Mouse (Mus musculus) midbrain, embryonic 11.5 days (tissue): ENCODE measurements around the gene Myl6. TPM values are rescaled to one million over a fixed set of nuclear protein-coding genes. Genes with fewer than 3 reads are reported as not detected.

Source experiments
- ATAC-seq: fragments of 200-750 bp; cut with Nextera tagmentation; 2 replicates; pipeline ENCODE4 v1.8.0; 2017; ENCODE audit warnings: moderate TSS enrichment, moderate library complexity; ENCODE audit not compliant: low FRiP score
- DNase-seq: peaks from one replicate; pipeline ENCODE4 v3.0.0; 2015; ENCODE audit warnings: low spot score; ENCODE audit errors: missing footprints
- H3K27ac ChIP-seq: fragments of 300-500 bp; sonication (generic); 2 replicates; pipeline ENCODE4 v1.5.1; 2014; ENCODE audit warnings: low read depth, low read length
- H3K27me3 ChIP-seq: fragments of 300-500 bp; sonication (generic); 2 replicates; pipeline ENCODE4 v1.6.1; 2014; ENCODE audit warnings: mild to moderate bottlenecking, low read length, moderate library complexity, mixed read lengths; ENCODE audit not compliant: control insufficient read depth, insufficient read depth
- H3K36me3 ChIP-seq: fragments of 300-500 bp; sonication (generic); 2 replicates; pipeline ENCODE4 v1.6.1; 2014; ENCODE audit warnings: mild to moderate bottlenecking, low read length, moderate library complexity, mixed read lengths; ENCODE audit not compliant: control insufficient read depth, insufficient read depth
- H3K4me1 ChIP-seq: fragments of 300-500 bp; sonication (generic); 2 replicates; pipeline ENCODE4 v1.6.1; 2014; ENCODE audit warnings: low read length; ENCODE audit not compliant: control insufficient read depth, insufficient read depth
- H3K4me2 ChIP-seq: fragments of 300-500 bp; sonication (generic); 2 replicates; pipeline ENCODE4 v1.6.1; 2014; ENCODE audit warnings: mild to moderate bottlenecking, moderate library complexity
- H3K4me3 ChIP-seq: fragments of 300-500 bp; sonication (generic); 2 replicates; pipeline ENCODE4 v1.5.1; 2014; ENCODE audit warnings: low read depth, low read length
- H3K9ac ChIP-seq: fragments of 300-500 bp; sonication (generic); 2 replicates; pipeline ENCODE4 v1.6.1; 2014; ENCODE audit warnings: low read length
- H3K9me3 ChIP-seq: fragments of 300-500 bp; sonication (generic); 2 replicates; pipeline ENCODE4 v1.6.1; 2016; ENCODE audit warnings: low read length; ENCODE audit not compliant: control insufficient read depth
- WGBS: fragments of 180-500 bp; shearing (Covaris S2); extraction: QIAGEN DNeasy Blood & Tissue Kit; methylation state at CpG from one replicate; pipeline ENCODE4 v1.1.7; 2014; 5-methylcytosine and 5-hydroxymethylcytosine counted together
- polyA plus RNA-seq: library from polyadenylated mRNA; unstranded; fragments of >200 nt; fragmentation: Nextera tagmentation; extraction: Ambion mirVana; gene quantifications from 2 replicates; pipeline ENCODE4 v1.2.1, GENCODE M21; 2014

Gene Myl6
- polyA plus RNA-seq, 1 experiment from 2014 or later, result 746 TPM

DNA sequence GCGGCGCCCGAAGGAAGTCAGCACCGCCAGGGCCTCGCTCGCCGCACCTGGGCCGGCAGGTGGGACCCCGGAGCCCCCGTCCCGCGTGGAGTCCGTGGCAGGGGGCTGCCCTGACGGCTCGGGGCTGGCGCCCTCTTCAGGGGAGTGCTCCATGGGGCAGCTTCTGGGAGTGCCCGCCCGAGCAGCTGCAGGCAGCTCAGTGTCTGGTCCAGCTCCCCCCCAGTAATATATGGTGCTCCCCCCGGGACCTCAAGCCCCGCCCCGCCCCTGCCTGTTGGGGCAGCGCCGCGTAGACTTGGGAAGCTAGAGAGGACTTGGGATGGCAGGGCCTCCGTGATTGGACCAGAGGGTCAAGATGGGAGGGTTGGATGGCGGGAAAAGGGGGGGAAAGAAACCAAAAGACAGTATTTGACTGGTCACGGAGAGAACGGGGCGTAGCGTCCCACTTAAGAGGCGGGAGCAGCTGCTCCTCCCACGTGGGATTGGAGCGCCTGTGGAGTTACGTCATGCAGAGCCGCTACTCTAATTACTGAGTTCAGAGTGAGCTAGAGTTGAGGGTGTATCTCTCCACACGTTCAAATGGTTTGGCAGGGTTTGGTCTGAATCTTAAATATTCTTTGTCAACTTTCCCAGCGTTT, 31.8 kb upstream of the Myl6 start, which contains the start of gene Esyt1:
Esyt1 (minus strand) TSS at position 201 of the 638 bp plus-strand sequence.
- no peaks in the 10 kb centered on the region for H3K9me3 ChIP-seq
- peak; percentile 98 for DNase-seq
- H3K36me3 ChIP-seq, result no peaks in the 10 kb centered on the region
- peak within 1 kb of the TSS; percentile 100 for H3K4me2 ChIP-seq
- H3K4me3 ChIP-seq, result peak within 1 kb of the TSS; percentile 72
- peaks cover 21% of the 10 kb centered on the region for H3K27me3 ChIP-seq
- H3K27ac ChIP-seq, result peak within 1 kb of the TSS; percentile 14; the same call in 1 of the 2 replicates
- H3K4me1 ChIP-seq, result 0 out of 2 replicates have a peak, but pooled peaks cover 5% of the 10 kb centered on the region
- peak; percentile 97 for ATAC-seq
- H3K9ac ChIP-seq, result peak within 1 kb of the TSS; percentile 68
- under 1% methylated on average over 37 of the region's 37 CpGs for WGBS

DNA sequence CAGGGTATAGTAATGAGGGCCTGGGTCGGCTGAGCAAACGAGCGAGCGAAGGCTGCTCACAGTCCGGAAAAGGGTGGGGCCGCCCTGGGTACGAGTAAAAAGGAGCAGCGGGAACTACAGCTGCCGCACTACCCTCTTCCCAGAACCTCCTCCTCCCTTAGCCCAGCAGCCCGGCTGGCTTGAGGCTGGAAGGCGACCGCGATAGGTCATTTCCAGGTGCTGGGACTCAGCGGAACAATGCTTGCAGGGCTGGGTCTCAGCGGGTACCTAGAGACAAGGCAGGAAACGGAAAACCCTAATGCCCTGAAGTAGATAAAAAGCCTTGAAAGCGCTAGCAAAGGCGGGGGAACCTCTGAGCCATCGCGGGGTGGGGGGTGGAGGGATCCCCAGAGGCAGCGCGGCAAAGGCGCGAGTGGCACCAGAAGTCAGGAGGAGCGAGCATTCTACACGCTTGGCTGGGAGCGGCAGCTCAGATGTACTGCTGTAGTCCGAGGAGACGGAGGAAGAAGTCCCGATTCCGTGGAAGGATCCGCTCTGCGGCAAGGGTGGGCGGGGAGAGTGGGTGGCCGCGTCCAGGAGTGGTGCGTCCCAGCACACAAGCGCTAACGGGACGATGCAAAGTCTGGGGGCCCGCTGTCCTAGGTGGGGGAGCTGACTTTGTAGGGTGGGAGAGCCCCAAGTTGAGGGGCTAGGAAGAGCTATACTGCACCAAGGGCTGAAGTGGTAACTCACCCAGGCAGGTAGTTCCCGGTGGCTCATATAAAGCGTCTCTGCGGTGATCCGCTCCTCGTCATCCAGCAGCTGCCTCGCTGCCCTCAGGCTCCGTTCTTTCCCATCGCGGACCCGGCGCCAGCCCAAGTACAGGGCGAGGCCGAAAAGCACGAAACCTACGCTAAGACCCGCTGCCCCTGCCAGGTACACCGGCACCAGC, 31.1 kb upstream of the Myl6 start:
- Histone ChIP-seq H3K36me3 (no peaks in the 10 kb centered on the region), H3K27me3 (peaks cover 21% of the 10 kb centered on the region), H3K27ac (peak overlapping the region; percentile 14; the same call in 1 of the 2 replicates), H3K9ac (peak overlapping the region; percentile 68), H3K4me2 (peak overlapping the region; percentile 100), H3K4me3 (peak overlapping the region; percentile 72), H3K9me3 (no peaks in the 10 kb centered on the region), H3K4me1 (0 out of 2 replicates have a peak, but pooled peaks cover 5% of the 10 kb centered on the region)
- peak; percentile 14 for ATAC-seq
- under 1% methylated on average over 58 of the region's 58 CpGs for WGBS
- DNase-seq, result no peak

DNA sequence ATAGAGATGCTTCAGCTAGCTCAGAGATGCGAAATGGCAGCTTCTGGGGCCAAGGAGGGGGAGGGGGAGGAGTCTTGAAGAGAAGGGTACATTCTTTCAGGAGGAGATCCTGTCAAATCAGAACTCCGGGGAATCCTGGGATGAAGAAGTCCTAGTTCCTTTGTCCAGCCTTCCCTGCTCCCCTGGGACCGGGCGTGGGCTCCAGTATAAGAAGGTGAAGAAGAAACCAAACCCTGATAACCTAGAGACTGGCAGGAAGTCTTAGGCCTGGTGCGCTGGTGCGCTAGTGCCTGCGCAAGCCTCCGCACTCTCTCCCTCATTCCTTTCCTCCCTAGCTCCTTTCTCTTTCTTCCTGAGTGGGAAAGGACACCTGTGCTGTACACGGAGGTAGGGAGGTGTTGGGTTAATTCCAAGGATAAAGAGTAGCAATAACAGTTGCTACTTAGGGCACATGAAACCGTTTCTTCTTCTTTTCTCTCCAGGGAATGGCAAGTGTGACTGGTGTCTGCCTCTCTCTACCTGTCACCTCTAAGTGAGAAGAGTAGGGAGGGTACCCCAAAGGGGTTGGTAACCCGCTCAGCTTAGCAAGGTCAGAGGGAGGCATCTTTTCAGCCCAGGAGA, 30.3 kb upstream of the Myl6 start:
- peak overlapping the region; percentile 100 for H3K4me2 ChIP-seq
- no peak overlapping the region for H3K27ac ChIP-seq
- peak overlapping the region; percentile 72 for H3K4me3 ChIP-seq
- peaks cover 21% of the 10 kb centered on the region for H3K27me3 ChIP-seq
- H3K4me1 ChIP-seq, result 0 out of 2 replicates have a peak, but pooled peaks cover 5% of the 10 kb centered on the region
- DNase-seq, result peak; percentile 91
- no peaks in the 10 kb centered on the region for H3K9me3 ChIP-seq
- 5% methylated on average over 11 of the region's 11 CpGs for WGBS
- no peaks in the 10 kb centered on the region; the same call in 1 of the 2 replicates for H3K36me3 ChIP-seq
- ATAC-seq, result no peak
- peak overlapping the region; percentile 68 for H3K9ac ChIP-seq

DNA sequence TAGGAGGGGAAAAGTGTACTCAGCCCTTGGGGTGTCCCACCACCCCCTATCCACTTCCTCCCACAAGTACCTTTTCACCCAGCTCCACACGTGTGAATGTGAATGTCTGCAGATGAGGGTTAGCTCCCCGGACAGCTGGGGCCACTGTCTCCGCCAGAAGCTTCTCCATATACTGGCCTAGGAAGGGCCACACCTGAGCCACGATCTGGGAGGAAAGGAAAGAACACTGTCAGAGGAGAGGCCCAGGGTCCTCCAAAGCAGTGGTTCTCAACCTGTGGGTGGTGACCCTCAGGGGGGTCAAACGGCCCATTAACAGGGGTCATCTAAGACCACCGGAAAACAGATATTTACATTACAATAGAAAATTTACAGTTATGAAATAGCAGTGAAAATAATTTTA, 28.4 kb upstream of the Myl6 start:
- peaks cover 23% of the 10 kb centered on the region for H3K27me3 ChIP-seq
- H3K4me1 ChIP-seq, result 0 out of 2 replicates have a peak, but pooled peaks cover 5% of the 10 kb centered on the region
- no peaks in the 10 kb centered on the region for H3K9me3 ChIP-seq
- no peak overlapping the region for H3K4me2 ChIP-seq
- H3K27ac ChIP-seq, result no peak overlapping the region
- WGBS, result 82% methylated on average over 6 of the region's 6 CpGs
- ATAC-seq (no peak), DNase-seq (no peak)
- no peaks in the 10 kb centered on the region; the same call in 1 of the 2 replicates for H3K36me3 ChIP-seq
- H3K9ac ChIP-seq, result no peak overlapping the region
- no peak overlapping the region for H3K4me3 ChIP-seq

DNA sequence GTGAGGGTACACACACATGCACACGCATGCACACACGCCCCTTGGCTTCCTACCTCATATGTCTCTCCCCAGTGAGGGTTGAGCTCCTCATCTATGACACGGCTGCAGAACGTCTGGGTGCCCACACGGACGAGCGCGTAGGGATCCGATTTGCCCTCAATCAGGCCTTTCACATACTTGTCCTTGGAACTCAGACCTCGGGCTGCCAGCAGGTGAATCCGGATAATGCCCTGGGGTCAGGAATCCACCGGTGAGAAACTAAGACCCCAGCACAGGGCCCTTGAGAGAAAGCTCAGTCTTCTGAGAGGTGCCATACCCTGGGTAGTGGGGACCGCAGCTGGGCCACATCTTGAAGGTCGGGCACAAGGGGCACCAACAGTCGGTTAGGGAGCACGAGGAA, 26.6 kb upstream of the Myl6 start:
- H3K9me3 ChIP-seq, result no peaks in the 10 kb centered on the region

DNA sequence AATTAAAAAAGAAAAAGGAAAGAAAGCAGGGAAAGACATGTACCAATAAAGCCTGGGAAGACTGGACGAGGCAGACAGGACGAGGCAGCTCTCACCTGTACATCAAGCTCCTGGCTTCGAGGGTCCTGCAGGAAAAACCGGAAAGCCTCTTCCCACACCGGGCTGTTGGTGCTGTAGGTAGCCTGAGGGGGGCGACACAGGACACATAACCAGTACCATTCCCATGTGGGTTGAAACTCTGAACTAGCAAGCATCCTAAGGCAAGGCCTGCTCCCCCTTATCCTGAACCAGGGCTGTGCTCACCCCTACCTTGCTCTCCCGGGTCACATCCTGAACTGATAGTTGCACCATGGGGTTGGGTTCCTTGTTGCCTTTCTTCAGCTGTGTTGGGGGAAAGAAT, 24.9 kb upstream of the Myl6 start:
- 70% methylated on average over 7 of the region's 7 CpGs for WGBS
- no peaks in the 10 kb centered on the region; the same call in 1 of the 2 replicates for H3K36me3 ChIP-seq
- no peaks in the 10 kb centered on the region for H3K9me3 ChIP-seq
- peaks cover 30% of the 10 kb centered on the region for H3K27me3 ChIP-seq
- H3K9ac ChIP-seq, result no peak overlapping the region
- no peak for DNase-seq
- H3K4me3 ChIP-seq, result no peak overlapping the region
- no peaks in the 10 kb centered on the region for H3K4me1 ChIP-seq
- H3K4me2 ChIP-seq, result no peak overlapping the region
- no peak overlapping the region for H3K27ac ChIP-seq
- no peak for ATAC-seq

More for the DNA sequence above, 26.6 kb upstream of the Myl6 start:
- H3K4me1 ChIP-seq, result 0 out of 2 replicates have a peak, but pooled peaks cover 5% of the 10 kb centered on the region
- no peak overlapping the region for H3K4me3 ChIP-seq
- 85% methylated on average over 16 of the region's 16 CpGs for WGBS
- no peak overlapping the region for H3K9ac ChIP-seq
- no peak overlapping the region for H3K27ac ChIP-seq
- H3K27me3 ChIP-seq, result peaks cover 39% of the 10 kb centered on the region
- H3K4me2 ChIP-seq, result no peak overlapping the region
- DNase-seq, result no peak
- H3K36me3 ChIP-seq, result no peaks in the 10 kb centered on the region; the same call in 1 of the 2 replicates
- ATAC-seq, result no peak

DNA sequence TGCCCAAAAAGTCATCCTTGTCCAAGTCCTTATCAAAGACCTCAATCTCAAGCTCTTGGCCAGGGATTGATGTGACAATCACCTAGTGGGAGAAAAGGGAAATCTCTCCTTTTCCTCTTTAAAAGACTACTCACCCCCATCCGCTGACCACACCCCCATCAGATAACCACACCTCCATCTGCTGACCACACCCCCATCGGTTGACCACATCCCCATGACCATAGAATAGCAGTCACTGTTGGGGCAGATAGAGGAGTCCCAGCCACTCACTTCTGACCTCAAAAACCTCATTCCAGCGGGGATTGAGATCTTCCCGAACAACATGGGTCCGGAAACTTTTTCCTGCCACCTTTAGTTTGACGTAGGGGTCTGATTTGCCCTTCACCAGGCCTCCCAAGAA, 22.7 kb upstream of the Myl6 start:
- no peaks in the 10 kb centered on the region for H3K9me3 ChIP-seq
- no peak for ATAC-seq
- 19% methylated on average over 6 of the region's 6 CpGs for WGBS
- no peak overlapping the region for H3K27ac ChIP-seq
- no peak overlapping the region for H3K4me2 ChIP-seq
- H3K9ac ChIP-seq, result no peak overlapping the region
- H3K36me3 ChIP-seq, result no peaks in the 10 kb centered on the region; the same call in 1 of the 2 replicates
- H3K4me3 ChIP-seq, result no peak overlapping the region
- peaks cover 21% of the 10 kb centered on the region for H3K27me3 ChIP-seq
- H3K4me1 ChIP-seq, result no peaks in the 10 kb centered on the region
- DNase-seq, result no peak

DNA sequence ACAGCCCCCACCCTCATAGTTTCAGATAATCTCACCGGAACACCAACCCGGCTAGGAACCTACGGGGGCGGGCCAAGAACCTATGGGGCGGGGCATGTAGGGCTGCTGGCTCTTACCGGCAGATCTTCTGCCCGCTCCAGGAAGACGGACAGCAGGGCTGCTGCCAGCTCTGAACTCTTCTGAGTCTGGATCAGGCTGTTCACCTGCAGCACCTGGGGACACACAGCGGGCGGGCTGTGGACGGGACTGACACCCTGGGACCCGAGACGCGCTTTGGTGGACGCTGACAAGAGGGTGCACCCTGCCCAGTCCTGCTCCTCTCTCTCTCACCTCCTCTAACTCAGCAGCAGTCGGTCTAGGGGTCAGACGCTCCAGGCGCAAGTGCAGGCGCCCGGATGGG, 22.1 kb upstream of the Myl6 start:
- Histone ChIP-seq H3K27ac (no peak overlapping the region), H3K9me3 (no peaks in the 10 kb centered on the region), H3K4me2 (no peak overlapping the region), H3K36me3 (no peaks in the 10 kb centered on the region; the same call in 1 of the 2 replicates), H3K9ac (no peak overlapping the region), H3K4me1 (no peaks in the 10 kb centered on the region), H3K27me3 (peaks cover 21% of the 10 kb centered on the region), H3K4me3 (no peak overlapping the region)
- ATAC-seq, result no peak
- WGBS, result 5% methylated on average over 20 of the region's 20 CpGs
- DNase-seq, result no peak
